Mouse (Mus musculus) right cerebral cortex, adult 2 months (tissue): Measurements from ENCODE around the gene Morn3.
"Not testable (repeated sequence)": the region's sequence is repeated elsewhere in the genome, so short reads cannot be mapped to it uniquely, and the experiment has no call there.

Source experiments
- DNase-seq, 2 experiments: peaks; one replicate each; pipeline ENCODE4 v3.0.0; 2021 to 2022; ENCODE audit warnings: low spot score in 2 of 2

Morn3 gene

DNA sequence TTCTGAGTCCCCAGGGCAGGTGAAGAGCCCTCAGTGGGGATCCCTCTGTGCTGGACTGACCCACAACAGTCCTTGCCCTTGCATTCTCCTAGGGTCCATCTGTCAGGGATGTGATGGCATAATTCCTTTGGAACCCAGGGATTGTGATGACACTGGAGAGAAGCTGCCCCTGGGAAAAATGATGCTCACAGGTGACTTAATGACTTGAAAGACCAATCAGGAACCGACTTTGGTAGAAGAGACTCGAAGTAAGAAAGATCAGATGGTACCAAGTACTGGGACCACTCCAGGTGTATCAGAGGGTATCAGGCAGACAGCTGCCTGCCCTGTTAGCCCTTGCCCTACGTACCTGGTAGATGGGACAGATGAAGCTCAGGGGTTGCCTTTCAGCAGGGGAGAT, at the start of gene Morn3:
Gene Morn3, minus strand, starts transcription at position 101 of the 400 bp plus-strand sequence.
- DNase-seq = no peak

DNA sequence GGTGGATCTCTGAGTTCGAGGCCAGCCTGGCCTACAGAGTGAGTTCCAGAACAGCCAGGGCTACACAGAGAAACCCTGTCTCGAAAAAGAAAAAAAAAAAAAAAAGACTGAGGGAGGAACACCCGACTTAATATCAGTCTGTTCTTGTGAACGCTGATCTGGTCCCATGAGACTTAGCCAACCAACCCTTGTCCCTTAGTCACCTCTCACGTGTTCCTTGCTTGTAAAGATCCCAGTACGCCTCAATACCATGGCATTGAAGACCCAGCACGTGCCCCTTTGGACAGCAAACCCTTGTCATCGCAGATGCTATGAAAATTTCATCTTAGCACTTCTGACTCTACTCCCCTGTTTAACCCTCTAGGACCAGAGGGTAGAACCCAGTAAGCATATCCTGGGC, 49.5 kb upstream of the Morn3 start:
- no peak for DNase-seq

DNA sequence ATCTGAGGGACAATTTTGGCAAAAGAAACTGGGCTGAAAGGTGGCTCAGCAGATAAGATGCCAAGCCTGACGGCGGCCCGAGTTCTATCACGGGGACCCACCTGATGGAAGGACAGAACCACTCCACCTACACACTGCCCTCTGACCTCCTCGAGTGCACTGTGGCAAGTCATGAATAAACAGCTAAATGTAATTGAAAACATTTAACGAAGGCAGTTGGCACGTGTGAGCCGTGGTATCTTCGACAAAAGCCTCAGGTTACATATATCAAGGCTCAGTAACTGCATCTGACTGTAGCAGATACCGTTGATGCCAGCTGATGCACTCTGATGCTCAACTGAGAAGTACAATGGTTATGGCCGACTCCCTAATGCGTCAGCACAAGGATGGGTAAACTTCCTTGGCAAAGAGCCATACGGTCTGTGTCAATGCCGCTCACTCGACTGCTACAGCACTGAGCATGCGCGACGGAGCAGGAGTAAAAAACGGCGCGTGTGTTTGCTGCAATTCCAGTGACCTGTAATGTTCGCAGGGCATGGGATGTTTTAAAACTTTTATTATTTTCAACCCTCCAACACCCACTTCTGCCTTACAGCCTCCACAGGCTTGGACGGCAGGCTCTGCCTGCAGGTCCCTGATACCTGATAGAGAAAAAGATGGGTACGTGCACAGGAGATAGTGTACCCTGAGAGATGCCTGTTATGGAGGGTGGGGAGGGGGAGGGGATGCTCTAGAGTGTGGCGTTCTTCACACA, 47.6 kb upstream of the Morn3 start:
- peak; percentile 35 to 46 for DNase-seq

DNA sequence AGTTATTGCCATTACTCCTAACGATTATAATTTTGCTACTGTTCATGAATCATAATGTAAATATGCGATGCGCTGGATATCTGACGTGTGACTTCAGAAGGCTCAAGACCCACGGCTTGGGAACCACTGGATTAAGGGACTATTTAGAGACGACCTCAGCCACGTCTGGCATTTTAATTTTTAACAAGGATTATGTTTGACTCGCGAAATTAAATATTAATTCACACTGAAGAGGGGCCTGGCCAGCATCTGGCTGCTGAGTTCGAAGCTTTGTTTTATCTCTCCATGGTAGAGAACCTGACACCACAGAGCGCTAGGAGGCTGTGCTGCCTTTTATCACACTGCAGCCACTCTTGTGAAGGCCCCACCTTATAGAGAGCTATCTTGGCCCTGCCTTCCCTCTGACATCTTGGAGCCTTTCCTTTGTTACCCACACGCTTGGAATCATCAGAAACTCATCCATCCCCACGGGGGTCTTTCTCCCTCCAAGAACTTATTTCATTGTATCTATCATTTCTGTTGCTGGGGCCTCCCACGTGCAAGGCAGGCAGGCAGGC, 46.3 kb upstream of the Morn3 start:
- DNase-seq = no peak

DNA sequence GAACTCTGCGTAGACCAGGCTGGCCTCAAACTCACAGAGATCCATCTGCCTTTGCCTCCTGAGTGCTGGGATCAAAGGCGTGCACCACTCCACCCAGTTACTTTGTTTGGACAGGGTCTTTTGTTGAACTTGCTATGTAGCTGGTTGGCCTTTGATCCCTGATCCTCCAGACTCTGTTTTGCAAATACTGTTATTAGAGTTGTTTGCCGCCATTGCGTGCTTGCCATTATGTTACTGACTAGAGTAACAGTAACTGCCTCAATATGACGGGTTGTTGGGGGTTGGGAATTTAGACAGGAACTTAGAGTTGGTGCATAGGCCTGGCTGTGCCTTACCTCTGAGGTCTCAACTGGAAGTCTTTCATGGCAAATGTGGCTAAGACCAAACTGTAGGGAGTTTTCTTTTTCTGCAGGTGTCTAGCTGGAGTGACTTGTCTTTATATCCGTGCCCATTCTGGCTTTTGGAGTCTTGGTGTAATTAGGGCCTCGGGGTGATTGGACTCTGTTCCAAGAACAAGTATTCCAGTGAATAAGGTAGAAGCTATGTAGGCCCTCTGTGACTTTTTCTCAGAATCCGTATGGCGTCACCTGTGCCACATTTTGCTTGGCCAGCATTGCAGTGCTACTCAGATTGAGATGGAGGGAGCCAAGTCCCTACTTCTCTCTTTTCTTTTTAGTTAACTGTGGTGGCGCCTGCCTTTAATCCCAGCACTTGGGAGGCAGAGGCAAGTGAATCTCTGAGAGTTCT, 43.9 kb upstream of the Morn3 start:
- DNase-seq = no peak

DNA sequence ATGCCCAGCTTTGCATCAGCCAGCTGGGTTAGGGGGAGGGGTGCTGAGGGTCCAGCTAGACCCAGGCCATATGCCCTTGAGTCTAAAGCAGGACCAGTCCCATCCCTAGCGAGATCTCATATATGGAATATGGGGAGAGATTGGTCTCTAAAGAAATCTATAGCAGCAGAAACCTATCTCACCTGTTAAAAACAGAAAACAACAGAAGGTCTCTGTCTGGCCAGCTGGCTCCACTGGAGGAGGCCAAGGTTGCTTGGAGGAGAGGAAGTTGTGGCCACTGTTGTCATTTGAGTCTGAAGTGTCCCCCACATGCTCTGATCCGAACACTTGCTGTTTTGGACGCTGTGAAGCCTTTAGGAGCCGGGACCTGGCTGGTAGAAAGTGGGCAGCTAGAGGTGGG, 42.0 kb upstream of the Morn3 start:
- DNase-seq = no peak

DNA sequence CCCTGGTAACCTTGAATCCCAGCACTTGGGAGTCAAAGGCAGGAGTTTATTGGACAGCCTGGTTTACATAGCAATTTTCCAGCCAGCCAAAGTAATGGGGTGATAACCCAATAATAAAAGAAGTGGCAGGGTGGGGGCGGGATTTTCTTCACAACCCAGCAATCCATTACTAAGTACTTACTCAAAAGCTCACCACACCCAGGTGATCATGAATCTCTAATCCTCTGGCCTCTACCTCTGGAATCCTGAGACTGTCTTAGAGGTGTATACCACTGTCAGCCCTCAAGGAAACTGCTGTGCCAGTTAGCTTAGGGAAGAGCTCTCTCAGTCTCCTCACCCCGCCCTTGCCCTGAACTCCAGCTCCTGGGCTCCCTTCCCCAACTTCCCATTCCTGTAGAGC, 39.7 kb upstream of the Morn3 start:
- no peak for DNase-seq

DNA sequence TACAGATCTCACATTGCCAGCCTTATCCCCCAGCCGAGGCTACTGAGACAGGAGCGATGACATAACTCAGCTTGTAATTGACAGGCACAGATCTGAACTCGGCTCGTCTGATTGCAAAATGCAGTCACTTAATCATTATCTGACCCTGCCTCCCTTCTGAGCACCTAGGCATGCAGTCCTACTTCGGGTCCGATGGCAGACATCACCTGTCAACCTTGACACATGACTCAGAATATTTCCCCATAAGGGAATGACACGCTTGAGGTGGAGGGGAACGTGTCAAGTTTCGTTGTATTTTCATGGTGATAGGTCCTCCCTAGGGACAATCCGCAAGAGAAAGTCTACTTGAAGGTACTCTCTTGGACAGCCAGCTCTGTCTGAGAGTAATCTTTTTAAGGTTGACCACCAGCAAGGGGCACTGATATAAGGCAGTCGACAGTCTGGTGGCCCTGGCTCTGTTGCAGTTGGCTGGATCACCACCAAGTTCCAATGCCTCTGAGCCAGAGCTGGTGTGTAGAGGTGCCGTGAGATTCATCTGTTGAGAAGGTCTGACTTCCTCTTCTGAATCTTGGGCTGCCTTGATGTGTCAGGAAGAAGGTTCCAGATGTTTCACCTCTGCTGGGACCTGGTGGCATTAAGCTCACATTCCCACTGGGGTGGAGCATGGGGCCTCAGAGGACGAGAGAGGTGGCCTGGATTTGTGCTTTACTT, 36.7 kb upstream of the Morn3 start:
- DNase-seq = no peak

DNA sequence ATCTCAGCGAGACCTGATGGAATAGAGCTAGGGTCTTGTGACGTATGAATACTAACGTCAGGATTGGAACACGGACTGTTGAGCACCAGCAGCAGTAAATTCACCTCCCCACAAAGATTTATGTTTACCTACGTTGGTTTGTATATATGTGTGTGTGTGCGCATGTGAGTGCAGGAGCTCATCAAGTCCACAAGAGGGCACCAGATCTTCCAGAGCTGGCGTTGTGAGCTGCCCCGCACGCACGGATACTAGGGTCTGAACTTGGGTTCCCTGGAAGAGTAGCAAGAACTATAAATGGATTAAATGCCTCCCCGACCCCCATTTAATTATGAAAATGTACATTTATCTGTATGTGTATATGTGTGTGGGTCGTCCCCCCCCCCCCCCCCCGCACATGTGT, 33.7 kb upstream of the Morn3 start:
- DNase-seq = no peak

DNA sequence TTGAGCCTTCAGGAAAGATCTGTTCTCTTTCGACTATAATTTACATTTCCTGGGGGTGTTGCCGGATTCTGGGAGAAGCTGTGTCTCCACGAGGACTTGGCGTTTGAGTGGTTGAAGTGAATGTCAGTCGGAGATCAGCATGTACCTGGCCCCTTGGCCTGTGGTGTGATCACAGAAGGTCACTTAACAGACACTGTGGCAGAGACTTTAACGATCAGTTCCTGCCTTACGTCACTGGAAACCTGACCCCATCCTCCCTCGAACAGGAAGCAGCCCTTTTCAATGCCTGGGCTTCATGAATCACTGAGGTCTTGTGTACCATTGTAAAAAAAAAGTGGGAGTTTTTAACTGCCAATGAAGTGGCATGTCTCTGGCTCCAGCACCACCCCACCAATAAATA, 33.2 kb upstream of the Morn3 start:
- DNase-seq = no peak

DNA sequence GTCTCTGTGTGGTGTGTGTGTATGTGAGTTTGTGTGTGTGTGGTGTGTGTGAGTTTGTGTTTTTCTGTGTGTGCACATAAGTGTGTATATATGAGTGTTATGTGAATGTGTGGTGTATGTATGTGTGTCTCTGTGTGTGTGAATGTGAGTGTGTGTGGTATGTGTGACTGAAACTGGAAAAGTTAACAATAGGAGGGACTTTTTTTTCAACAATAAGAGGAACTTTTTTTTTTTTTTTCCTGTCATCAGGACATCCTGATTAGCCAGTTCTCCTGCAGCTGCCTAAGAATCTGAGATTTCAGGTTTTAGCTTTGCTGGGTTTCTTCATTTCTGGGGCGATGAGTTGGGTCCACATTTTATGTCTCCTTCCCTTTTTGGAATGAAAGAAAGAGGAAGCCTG, 32.8 kb upstream of the Morn3 start:
- no peak for DNase-seq

DNA sequence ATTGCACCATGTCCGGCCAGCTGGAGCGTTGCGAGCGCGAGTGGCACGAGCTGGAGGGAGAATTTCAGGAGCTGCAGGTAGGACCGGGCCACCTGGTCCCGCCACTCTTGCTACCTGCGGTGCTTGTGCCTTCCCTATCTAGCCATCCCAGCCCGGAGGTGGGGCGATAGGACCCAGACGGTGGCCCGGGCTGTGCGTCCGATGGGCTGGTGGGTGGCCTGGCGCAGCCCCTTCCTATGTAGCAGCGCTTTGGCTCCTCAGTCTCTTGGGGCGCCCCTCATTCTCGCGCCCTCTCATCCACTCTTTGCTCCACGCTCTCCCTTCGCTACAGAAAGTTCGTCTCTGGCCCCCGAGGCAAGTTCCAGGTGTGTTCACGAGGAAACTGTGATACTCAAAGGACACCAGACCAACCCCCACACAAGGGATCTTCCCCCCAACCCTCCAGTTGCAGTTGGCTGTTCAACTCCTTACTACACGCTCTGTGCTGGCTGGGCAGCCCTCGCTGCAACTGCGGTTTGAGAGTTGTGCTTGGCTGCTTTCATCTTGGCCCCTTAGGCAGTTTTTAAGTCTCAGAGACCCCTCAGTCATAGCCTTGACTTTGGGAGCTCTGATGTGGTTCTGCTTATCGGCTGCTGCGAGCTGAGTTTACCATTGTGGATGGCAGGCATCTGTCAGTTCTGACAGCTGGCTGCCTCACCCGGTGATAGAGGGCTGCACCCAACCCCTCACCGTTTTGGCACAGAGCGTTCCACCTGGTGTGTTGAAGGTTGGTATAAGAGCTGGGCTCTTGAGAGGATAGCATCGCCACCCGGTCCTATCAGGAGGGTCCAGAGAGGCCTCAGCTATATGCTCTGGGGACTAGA, 29.8 kb upstream of the Morn3 start:
- peak in 1 of 2 experiments; percentile 37 for DNase-seq

DNA sequence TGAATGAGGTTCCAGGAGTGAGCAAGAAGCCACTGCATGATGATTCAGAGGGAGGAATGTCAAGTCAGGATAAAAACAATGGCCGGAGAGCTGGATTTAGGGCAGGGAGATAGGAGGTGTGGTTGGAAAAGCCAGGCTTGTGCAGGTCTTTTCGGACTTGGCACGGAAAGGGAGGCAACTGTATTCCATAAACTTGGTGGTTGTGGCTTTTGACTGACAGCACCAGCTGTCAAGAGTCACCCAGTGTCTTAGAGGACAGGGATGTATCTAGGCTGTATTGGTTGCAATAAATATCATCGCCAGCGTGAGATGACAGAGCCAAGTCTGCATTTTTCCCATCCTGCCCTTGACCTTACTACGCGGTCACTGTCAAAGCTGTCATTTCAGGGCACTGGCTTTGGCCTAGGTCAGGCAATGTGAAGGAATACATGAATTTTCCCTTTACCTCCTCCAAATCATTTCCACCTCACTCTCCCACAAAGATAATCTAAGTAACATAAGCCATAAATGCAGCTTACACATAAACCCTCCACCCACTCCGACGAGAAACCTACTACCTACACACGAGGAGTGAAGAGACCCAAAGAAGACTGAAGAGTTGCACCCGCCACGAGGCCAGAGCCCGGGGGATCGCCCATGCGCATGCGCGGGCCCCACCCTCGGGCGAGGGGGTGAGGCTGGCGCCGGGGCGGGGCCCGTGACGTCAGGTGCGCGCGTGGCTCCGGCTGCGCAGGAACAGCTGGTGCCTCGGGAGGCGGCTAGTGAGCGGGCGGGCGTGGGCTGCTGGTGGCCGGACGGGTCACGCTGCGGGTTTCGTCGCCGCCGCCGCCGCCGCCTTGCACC, 29.0 kb upstream of the Morn3 start:
- peak; percentile 89 for DNase-seq

DNA sequence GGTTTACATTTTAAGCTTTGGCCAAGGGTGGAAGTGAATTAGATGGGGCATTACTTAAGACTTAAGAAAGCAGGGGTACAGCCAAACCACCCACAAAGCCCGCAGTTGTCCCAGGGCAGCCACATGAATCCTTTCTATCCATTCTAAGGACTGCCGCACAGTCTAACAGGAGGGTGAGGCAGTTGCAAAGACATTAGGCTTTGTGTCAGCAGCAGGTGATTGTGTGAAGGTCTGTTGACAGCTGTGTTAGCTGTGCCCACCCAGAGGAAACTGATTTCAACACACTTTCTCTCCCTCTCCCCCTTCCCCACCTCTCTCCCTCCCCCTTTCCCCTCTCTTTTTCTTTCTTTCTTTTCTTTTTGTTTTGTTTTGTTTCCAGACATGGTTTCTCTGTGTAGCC, 21.9 kb upstream of the Morn3 start:
- no peak for DNase-seq

DNA sequence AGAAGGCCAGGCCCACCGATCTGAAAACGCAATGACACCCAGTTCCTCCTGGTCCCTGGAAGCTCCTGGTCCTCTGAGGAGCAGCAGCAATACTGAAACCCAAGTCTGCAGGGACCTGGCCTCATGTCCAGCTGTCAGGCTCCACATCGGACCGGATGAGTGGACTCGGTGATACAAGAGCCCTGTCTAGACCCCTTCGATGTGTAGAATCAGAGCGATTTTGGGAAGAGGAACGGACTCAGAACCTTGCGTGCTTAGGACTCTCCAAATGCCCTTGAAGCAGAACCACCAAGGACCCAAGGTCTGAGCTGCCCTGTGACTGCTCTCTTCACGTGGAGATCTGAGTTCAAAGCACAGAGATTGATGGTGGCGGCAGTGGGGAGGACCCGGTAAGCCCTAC, 21.3 kb upstream of the Morn3 start, which contains the start of gene Tmem120b:
Gene Tmem120b, plus strand, starts transcription at position 301 of the 400 bp plus-strand sequence.
- no peak for DNase-seq

DNA sequence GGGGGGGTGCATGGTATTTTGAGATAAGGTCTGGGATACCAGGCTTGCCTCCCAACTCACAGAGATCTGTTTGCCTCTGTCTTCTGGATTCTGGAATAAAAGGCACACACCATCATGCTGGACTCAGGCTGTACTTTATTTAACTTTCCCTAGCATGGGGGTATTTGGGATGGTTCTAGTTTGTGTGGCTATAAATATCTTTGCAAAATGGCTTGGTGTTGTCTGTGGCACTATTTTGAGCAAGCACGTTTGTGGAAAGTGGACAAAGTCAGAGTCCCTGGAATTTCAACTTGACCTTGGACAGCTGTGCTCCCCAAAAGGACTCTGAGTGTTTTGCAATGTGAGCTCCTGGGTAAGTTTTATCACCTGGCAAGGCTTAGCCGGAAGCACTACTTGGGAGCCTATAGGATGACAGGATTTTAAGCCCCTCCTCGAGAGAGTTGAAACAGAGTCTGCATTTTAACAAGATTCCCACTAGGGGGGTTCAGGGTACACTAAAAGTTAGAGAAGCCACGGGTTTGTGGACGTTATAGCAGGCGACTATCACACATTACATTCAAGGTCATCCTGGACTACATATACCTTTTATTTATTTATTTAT, 20.7 kb upstream of the Morn3 start:
- DNase-seq = no peak

DNA sequence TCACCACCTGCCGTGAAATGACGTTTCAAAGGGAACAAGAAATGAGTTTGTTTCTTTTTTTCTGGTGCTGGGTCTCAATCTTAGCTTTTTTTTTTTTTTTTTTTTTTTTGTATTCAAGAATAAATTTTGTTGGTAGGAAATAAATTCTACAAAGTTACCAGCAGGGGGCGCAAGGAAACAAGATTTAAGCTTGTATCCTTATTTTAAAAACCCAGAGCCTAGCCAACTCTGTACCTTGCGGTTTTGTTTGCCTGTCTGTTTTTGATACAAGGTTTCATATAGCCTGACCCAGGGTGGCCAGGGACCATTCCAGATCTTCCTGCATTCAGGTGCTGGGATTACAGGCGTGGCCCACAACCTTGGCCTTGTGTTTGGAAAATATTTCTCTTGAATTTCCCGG, 17.4 kb upstream of the Morn3 start:
- DNase-seq = peak; percentile 45 to 73

DNA sequence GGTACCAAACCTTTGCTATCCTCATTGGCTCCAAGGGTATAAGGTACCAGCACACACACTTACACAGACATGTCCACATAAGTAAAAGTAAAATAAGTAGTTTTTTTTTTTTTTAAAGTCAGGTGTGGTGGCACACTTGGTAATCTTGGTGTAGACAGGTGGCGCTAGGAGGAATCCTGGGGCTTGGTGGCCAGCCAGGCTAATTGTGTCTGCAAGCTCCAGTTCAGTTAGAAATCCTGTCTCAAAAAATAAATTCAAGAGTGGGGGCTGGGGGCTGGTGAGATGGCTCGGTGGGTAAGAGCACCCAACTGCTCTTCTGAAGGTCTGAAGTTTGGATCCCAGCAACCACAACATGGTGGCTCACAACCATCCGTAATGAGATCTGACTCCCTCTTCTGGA, 16.3 kb upstream of the Morn3 start:
- DNase-seq = no peak

DNA sequence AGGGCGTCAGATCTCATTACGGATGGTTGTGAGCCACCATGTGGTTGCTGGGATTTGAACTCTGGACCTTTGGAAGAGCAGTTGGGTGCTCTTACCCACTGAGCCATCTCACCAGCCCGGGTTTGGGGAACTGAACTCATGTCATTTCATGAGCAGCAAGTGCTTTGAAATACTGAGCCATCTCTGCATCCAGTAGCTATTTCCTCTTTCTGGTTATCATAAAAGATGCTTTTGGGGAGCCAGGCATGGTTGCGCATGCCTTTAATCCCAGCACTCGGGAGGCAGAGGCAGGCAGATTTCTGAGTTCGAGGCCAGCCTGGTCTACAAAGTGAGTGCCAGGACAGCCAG, 14.6 kb upstream of the Morn3 start:
- not testable (repeated sequence) for DNase-seq
